Mouse (Mus musculus) megakaryocyte, embryonic 14.5 days (primary cell): ENCODE measurements around the gene Rnps1.

ENCODE experiments used
- FLI1 ChIP-seq: IDR thresholded peaks from 2 replicates; pipeline ENCODE4 v1.6.1; 2012; ENCODE audit warnings: low read length, inconsistent platforms, mixed read lengths
- GATA1 ChIP-seq: IDR thresholded peaks from 3 replicates; pipeline ENCODE4 v1.6.1; 2012; ENCODE audit warnings: mixed read lengths, low read length, inconsistent platforms, borderline replicate concordance

- TF ChIP-seq GATA1, result no peak
- TF ChIP-seq FLI1, result no peak
Observed at GRCm38 (mm10) chr17:24454756-24455522, 40.6 kb downstream of the Rnps1 start.
